9 mouse cellular contexts compared by ENCODE assay signal in genomic region chr6:137558840-137559239, GRCm38 (mm10).
DNase-seq lines count a peak whose midpoint lies in the region; ATAC-seq lines count a peak whose summit lies in the region.
"Had no signal": no experiment of that assay in that cellular context is flagged by ENCODE, and none has a peak within 500 bp of the region (broad histone marks: within the 10 kb centered on the region; RNA-seq: fewer than 3 reads in every experiment).

No protein-coding gene starts in this region.

- intact Hi-C loops in gastrocnemius, postnatal 36 days (cut with DNase I): no loop called here

- H3K4me3 ChIP-seq in midbrain, embryonic 16.5 days (ENCODE audit: low read depth, low read length): no peak overlapping the region
- H3K4me3 ChIP-seq: lung, embryonic 15.5 days had no signal

- DNase-seq in 3134 (ENCODE audit: extremely low read depth, insufficient read length, low spot score) (peak; percentile 85), adipocyte (ENCODE audit: low spot score) (peak; percentile 89), MN1 (ENCODE audit: low spot score) (no peak)
- peak; percentile 52 to 66 for DNase-seq in gastrocnemius, postnatal 36 days
- DNase-seq in kidney, postnatal 14 days: peak; percentile 45
- DNase-seq in cerebellum, adult 11-12 months: no peak

- no peaks in the 10 kb centered on the region for H3K36me3 ChIP-seq in midbrain, embryonic 16.5 days (ENCODE audit: control insufficient read depth, insufficient read depth, low read length)
- H3K36me3 ChIP-seq: lung, embryonic 15.5 days had no signal

- H3K27ac ChIP-seq in midbrain, embryonic 16.5 days (ENCODE audit: low read length): no peak overlapping the region
- H3K27ac ChIP-seq: lung, embryonic 15.5 days had no signal

- no peaks in the 10 kb centered on the region for H3K9me3 ChIP-seq in midbrain, embryonic 16.5 days (replicated peaks; ENCODE audit: control insufficient read depth, low read length, poor library complexity, severe bottlenecking)
- H3K9me3 ChIP-seq: lung, embryonic 15.5 days had no signal

- peaks cover 2% of the 10 kb centered on the region; the same call in 1 of the 2 replicates for H3K4me1 ChIP-seq in midbrain, embryonic 16.5 days (ENCODE audit: control insufficient read depth, insufficient read depth, low read length)

- 84% methylated on average over 13 of the region's 13 CpGs for WGBS in midbrain, embryonic 16.5 days

- H3K4me2 ChIP-seq in midbrain, embryonic 16.5 days (ENCODE audit: low read length): no peak overlapping the region
- H3K4me2 ChIP-seq: lung, embryonic 15.5 days had no signal

- peak; percentile 59 for ATAC-seq in monocyte, adult 5-6 weeks (replicated peaks; ENCODE audit: insufficient number of reproducible peaks, low FRiP score, low TSS enrichment, poor library complexity, severe bottlenecking)
- ATAC-seq in midbrain, embryonic 16.5 days: no peak

- H3K27me3 ChIP-seq in midbrain, embryonic 16.5 days (ENCODE audit: control insufficient read depth, insufficient read depth, low read depth, low read length): no peaks in the 10 kb centered on the region
- H3K27me3 ChIP-seq: lung, embryonic 15.5 days had no signal

- no peak overlapping the region for H3K9ac ChIP-seq in midbrain, embryonic 16.5 days (ENCODE audit: low read depth, low read length)
- H3K9ac ChIP-seq: lung, embryonic 15.5 days had no signal

Comparison
In these comparisons a context has a peak if more than half of its experiments do, and no peak if none do; other contexts are left out.
1. DNase-seq: peak in 3134 (single experiment), adipocyte (single experiment), gastrocnemius, postnatal 36 days (2 of 2) and kidney, postnatal 14 days (single experiment); none in MN1 (single experiment) and cerebellum, adult 11-12 months (single experiment).